Mouse (Mus musculus): ENCODE measurements around the gene 1700061G19Rik.

The 1700061G19Rik gene

GRCm38 (mm10) chr17:56871767-56872166, 3.5 kb upstream of the 1700061G19Rik start:
- whole genome bisulfite sequencing = 83% methylated on average over 8 of the region's 8 CpGs

DNA sequence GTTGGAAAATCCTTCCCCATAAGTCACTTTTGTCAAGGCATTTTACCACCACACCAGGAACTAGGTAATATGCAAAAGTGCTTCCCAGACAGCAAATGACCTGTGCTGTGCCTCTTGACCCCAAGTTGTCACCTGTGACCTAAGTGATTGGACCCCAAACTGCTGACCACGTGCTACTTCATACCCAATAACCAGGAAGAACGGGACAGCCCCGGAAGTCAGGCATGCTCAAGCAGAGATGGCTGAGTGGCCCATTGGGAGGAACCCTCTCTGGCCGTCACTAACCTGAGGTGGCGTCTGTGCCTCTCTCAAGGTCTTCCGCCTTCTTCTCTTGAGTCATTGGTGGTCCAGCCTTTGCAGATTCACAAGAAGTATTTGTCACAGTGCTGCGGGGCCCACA, 2.8 kb upstream of the 1700061G19Rik start:
- WGBS = 80% methylated on average over 7 of the region's 7 CpGs

GRCm38 (mm10) chr17:56874237-56874636, 1.0 kb upstream of the 1700061G19Rik start, which contains the start of gene Acsbg2:
Gene Acsbg2, minus strand, starts transcription at chr17:56874447.
- 92% methylated on average over 2 of the region's 2 CpGs for WGBS

- 84% methylated on average over 3 of the region's 3 CpGs for WGBS
Measured at GRCm38 (mm10) chr17:56876465-56876864, 1.2 kb downstream of the 1700061G19Rik start.

DNA sequence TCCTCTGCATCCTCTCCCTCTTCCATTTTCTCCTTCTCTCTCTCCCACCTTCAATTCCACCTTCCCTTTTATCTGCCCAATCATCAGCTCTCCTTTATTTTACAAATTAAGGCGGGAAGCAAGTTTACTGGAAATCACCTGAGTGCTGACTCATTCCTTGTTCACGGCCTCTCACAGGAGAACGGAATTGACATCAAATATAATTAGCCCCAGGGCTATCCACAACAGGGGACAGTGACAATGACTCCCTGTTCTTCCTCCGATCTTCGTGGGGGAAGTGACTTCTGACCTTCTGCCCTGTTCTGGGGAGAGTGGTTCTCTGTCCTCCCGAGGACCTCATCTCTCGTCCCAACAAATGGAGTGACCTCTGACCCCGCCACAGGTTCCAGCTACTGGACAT, 1.7 kb downstream of the 1700061G19Rik start:
- WGBS = 70% methylated on average over 8 of the region's 8 CpGs

GRCm38 (mm10) chr17:56877426-56877825, 2.1 kb downstream of the 1700061G19Rik start:
- 94% methylated on average over 19 of the region's 19 CpGs for WGBS

DNA sequence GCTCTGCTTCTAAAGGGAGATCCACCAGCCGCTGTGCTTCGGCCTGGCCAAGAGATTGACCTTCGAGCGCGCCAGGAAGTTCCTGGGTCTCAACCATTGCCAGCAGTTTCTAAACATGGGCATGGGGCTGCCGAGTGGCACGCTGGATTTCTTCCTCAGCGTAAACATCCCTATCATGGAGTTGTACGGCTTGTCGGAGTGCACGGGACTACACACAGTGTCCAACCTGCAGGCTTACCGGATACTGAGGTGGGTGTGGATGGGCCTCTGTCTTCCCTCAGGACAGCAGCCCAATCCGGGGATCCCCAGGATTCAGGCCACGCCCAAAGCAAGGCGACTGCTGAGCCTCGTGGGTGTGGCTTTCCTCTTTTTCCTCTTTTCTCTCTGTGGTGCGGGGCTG, 8.3 kb downstream of the 1700061G19Rik start:
- WGBS = 41% methylated on average over 17 of the region's 17 CpGs

- 53% methylated on average over 5 of the region's 5 CpGs for WGBS
Measured at GRCm38 (mm10) chr17:56884331-56884730, 9.1 kb downstream of the 1700061G19Rik start.

DNA sequence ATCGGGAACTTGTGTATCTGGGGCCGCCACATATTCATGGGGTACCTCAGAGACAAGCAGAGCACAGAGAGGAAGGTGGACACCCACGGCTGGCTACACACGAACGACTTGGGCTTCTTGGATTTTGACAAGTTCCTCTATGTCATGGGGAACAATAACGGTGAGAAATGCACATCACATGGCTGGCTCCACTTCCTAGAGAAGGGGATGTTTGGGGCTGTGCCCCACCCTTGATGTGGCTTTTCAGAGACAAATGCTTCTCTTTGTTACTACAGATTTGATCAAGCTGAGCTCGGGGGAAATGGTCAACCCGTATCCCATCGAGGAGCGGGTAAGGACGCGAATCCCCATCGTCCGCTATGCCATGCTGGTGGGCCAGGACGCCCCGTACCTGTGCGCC, 9.5 kb downstream of the 1700061G19Rik start:
- 88% methylated on average over 17 of the region's 17 CpGs for WGBS

DNA sequence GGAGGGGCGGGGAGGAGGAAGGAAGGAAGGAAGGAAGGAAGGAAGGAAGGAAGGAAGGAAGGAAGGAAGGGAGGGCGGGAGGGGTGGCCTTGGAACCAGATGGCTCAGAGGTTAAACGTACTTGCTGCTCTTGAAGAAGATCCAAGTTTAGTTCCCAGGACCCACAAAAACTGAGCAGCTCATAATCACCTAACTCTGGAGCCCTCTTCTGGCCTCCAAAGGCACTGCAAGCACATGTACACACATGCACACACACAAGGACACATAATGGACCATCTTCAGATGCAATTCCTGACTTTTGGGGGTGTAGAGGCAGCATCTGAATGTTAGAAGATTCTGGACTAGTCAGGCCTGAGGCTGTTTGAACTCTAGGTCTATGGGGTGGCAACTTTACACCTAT, 12.8 kb downstream of the 1700061G19Rik start:
- WGBS = 83% methylated on average over 2 of the region's 3 CpGs

DNA sequence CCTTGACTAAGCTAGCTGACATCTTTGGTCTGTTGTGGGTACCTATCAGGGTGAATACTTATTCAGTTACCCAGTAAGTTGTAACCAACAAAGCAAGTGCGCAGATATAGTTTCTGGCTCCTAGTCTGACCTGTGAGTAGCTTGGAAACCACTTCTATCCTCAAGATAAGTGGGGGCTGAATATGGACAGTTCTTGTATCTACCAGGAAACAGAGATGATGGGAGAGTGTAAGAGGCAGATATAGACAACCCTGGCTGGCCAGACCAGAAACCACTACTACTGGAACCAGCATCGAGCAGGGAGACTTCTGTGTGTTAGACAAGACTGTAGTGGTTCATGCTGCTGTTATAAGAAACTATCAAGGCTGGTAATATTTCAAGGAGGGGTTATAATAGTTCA, 14.7 kb downstream of the 1700061G19Rik start:
- 99% methylated on average over 2 of the region's 2 CpGs for WGBS

DNA sequence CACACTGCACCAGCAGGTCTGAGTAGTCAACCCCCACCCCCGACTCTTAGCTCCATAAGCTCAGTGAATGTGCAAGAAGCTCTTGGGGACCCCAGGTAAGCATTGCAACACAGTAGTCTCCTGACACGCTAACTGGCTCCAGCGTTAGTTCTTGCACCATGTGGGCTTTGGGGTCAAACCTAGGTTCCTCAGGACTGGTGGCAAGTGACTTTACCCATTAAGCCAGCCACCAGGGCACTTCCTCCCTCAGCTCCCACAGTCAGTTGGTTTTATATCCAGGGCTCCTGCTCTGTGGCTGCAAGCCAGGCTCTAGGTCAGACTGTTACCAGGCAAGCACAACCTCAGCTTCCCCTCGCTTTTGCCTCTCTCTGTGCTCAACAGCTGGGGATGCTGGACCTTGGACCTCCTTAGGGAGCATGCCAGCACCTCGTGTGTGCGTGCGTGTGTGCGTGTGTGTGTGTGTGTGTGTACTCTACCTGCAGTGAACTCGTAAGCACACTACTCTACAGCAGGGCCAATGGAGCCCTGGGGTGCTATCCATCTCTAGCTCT, 20.2 kb downstream of the 1700061G19Rik start:
- WGBS = 92% methylated on average over 9 of the region's 9 CpGs

DNA sequence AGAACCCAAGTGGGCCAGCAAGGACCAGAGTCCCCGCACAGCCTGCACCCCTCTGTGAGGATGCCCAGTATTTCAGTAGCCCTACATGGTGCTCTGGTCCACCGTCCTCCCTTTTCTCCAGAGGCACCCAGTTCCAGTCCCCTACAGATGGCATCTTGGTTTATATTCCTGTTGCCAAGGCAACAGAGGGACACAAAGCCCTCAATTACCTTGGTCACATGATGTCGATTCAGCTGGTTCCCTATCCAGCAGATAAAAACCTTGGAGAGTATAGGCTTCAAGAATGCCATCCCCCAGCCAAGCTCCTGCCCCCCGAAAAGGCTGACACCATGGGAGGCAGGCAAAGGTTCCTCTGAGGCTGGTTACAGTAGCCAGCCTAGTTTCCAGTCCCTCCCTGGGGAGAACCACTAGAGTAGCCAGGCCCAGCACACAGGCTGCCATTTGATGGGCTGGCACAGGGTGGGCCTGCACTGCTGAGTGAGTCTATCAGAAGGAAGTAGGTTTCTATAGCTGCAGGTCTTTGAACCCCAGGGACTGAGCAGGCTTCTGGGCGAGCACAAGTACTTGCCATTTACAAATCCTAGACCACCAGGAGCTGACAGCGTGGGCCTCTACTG, 21.3 kb downstream of the 1700061G19Rik start:
- WGBS = 60% methylated on average over 6 of the region's 6 CpGs

GRCm38 (mm10) chr17:56897630-56898195, 22.4 kb downstream of the 1700061G19Rik start:
- WGBS = 61% methylated on average over 7 of the region's 7 CpGs

- WGBS = 80% methylated on average over 5 of the region's 5 CpGs
Measured at GRCm38 (mm10) chr17:56902698-56903097, 27.4 kb downstream of the 1700061G19Rik start.

GRCm38 (mm10) chr17:56906166-56906565, 30.9 kb downstream of the 1700061G19Rik start:
- 90% methylated on average over 3 of the region's 3 CpGs for WGBS

DNA sequence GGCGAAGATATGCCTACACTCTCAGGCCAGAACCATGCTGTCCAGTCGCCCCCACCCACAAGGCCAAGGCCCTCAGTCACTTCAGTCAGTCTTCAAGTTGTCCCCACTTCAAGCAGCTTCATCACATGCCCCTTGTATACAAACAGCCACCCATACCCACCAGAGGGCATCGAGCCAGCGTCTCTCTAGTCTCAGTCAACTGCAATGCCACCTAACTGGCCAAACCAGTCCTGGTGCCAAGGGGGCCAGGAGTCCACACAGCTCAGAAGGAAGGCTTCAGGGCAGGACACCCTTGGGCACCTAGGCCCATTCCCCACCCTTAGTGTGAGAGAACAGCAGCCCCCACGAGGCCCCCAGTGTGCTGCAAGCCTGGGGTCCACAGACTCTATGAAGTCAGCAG, 31.8 kb downstream of the 1700061G19Rik start:
- 90% methylated on average over 5 of the region's 5 CpGs for WGBS

GRCm38 (mm10) chr17:56907887-56908286, 32.6 kb downstream of the 1700061G19Rik start:
- 47% methylated on average over 9 of the region's 9 CpGs for WGBS

GRCm38 (mm10) chr17:56909764-56910163, 34.5 kb downstream of the 1700061G19Rik start:
- WGBS = 47% methylated on average over 2 of the region's 2 CpGs

GRCm38 (mm10) chr17:56913023-56913422, 37.7 kb downstream of the 1700061G19Rik start:
- WGBS = 85% methylated on average over 3 of the region's 3 CpGs

DNA sequence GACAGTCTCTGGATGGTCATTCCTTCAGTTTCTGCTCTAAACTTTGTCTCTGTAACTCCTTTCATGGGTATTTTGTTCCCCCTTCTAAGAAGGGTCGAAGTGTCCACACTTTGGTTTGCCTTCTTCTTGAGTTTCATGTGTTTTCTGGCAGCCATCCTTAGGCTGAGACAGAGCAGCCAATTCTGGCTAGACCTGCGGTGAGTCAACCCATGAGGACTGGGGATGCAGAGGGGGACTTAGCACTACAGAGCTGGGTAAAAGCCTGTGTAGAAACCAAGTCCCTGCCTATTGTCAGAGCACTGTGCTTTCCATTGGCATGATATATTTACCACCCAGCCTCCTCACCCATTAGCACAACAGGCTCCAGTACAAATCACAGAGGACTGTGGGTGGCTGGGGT, 41.9 kb downstream of the 1700061G19Rik start:
- WGBS = 61% methylated on average over 2 of the region's 2 CpGs

- 78% methylated on average over 3 of the region's 3 CpGs for WGBS
Measured at GRCm38 (mm10) chr17:56919725-56920124, 44.4 kb downstream of the 1700061G19Rik start.

GRCm38 (mm10) chr17:56925998-56926397, 50.7 kb downstream of the 1700061G19Rik start:
- WGBS = 97% methylated on average over 2 of the region's 2 CpGs
